Mouse (Mus musculus): ENCODE results near the gene Olfr1120.

DNA sequence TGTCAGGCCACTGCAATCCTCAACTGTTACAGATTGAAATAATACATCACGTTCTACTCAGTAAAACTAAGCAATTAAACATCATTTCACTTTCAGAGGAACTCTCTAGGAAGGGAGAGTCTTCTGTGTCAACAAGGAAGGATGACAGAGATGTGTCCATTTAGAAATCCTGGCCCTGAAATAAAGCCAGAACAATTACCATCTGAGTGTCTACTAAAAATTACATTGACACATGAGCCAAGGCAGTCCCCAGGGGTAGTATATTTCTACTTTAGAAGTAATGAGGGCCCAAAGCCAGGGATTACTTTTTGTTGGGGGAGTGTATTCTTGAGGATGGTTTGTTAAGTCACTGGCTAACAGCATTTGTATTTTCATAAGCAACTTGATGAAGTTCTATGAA is 47.3 kb upstream of the Olfr1120 start, which contains the start of gene Olfr1118:
- TF ChIP-seq CTCF (IDR thresholded peaks at IDR 0.05; ENCODE audit: low read depth) = no peak
- no peak for TF ChIP-seq EP300 (IDR thresholded peaks at IDR 0.05; ENCODE audit: low read depth)

All from heart, postnatal 0 days (tissue).